ENCODE assay signal across 29 mouse cellular contexts in the genomic region with DNA sequence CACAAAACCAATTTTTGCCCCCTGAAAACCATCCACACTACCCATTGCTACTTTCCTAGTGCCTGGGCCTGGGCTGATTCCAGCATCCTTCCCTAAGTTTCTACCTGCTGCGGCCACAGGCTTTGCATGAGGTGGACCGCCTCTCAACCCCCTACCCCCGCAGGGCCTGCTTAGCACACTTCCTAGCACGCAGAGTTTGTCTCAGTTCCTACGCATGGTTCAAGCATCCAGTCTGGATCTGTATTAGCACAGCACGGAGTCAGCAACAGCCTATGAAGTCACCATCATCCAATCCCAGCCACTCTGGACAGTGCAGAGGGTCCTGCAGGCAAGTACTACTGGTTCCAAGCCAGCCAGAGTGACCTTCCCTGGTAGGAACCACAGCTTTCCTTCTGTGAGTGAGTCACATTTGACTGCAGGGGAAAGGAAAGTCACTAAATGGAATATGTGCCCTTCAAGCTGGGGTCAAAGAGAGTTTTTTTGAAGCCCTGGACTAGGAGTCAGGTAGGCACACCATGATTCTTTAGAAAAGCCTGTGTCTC.
DNase-seq lines count a peak whose midpoint lies in the region.
"Had no signal": no experiment of that assay in that cellular context is flagged by ENCODE, and none has a peak within 500 bp of the region (broad histone marks: within the 10 kb centered on the region; RNA-seq: fewer than 3 reads in every experiment).

No protein-coding gene starts in this region.

- H3K36me3 ChIP-seq in macrophage (ENCODE audit: inconsistent target), result no peaks in the 10 kb centered on the region
- H3K36me3 ChIP-seq: G1E; hindbrain, embryonic 12.5 days; limb, embryonic 13.5 days; liver, embryonic 12.5 days; midbrain, embryonic 10.5 days; midbrain, embryonic 15.5 days; neural tube, embryonic 15.5 days had no signal

- H3K4me3 ChIP-seq in macrophage (ENCODE audit: inconsistent target), result no peak overlapping the region
- H3K4me3 ChIP-seq: heart, adult 2 months; hindbrain, embryonic 12.5 days; limb, embryonic 13.5 days; liver, embryonic 12.5 days; midbrain, embryonic 10.5 days; midbrain, embryonic 15.5 days; neural tube, embryonic 15.5 days had no signal

- intact Hi-C loops in gastrocnemius, postnatal 36 days (cut with DNase I), result no loop called here

- H3K79me2 ChIP-seq in macrophage (ENCODE audit: inconsistent target), result no peaks in the 10 kb centered on the region

- 84% methylated on average over 6 of the region's 6 CpGs for WGBS in macrophage (ENCODE audit: missing documents)

- H3K27ac ChIP-seq in macrophage, result 0 out of 2 replicates have a peak overlapping the region, but pooled peaks have one; percentile 0
- H3K27ac ChIP-seq: heart, adult 2 months; hindbrain, embryonic 12.5 days; kidney, postnatal 0 days; liver, embryonic 12.5 days; midbrain, embryonic 10.5 days; midbrain, embryonic 15.5 days; neural tube, embryonic 15.5 days had no signal

- DNase-seq in adrenal gland, adult 2 months, result peak; percentile 51
- no peak for DNase-seq in adrenal gland, postnatal 4 days (ENCODE audit: low spot score in 2 of 2)
- DNase-seq in gastrocnemius, postnatal 25 days, result peak; percentile 3
- no peak for DNase-seq in gastrocnemius, postnatal 36 days
- peak; percentile 15 for DNase-seq in urinary bladder, adult 2 months (ENCODE audit: low spot score)
- no peak for DNase-seq in urinary bladder, adult 18-20 months (ENCODE audit: low spot score in 2 of 2)
- no peak for DNase-seq in thymus, postnatal 0 days (ENCODE audit: low spot score)
- DNase-seq: cerebellum, adult 8-10 months; cerebellum, postnatal 25 days; gastrocnemius, postnatal 14 days; heart, adult 2 months; heart, postnatal 14 days; kidney, adult 8-10 months; kidney, postnatal 4 days; layer of hippocampus, postnatal 36 days; liver, postnatal 0 days; lung, postnatal 10 days; retina, postnatal 1 day; right cerebral cortex, postnatal 14 days; thymus, postnatal 14 days had no signal

Comparison
In these comparisons a context has a peak if more than half of its experiments do, and no peak if none do; other contexts are left out.
1. DNase-seq: peak in adrenal gland, adult 2 months (single experiment), gastrocnemius, postnatal 25 days (single experiment) and urinary bladder, adult 2 months (single experiment); none in adrenal gland, postnatal 4 days (0 of 2), gastrocnemius, postnatal 36 days (0 of 2), urinary bladder, adult 18-20 months (0 of 2) and thymus, postnatal 0 days (single experiment).